Mouse (Mus musculus) heart, embryonic 15.5 days (tissue): Measurements from ENCODE around the gene Ccdc34. TPM values are rescaled to one million over a fixed set of nuclear protein-coding genes. Genes with fewer than 3 reads are reported as not detected.

Experiments
- ATAC-seq: fragments of 200-750 bp; cut with Nextera tagmentation; replicated peaks from 2 replicates; pipeline ENCODE4 v1.8.0; 2017; ENCODE audit warnings: low read depth, moderate TSS enrichment; ENCODE audit not compliant: insufficient number of reproducible peaks, insufficient read depth, low FRiP score
- H3K27ac ChIP-seq: fragments of 300-500 bp; sonication (generic); 2 replicates; pipeline ENCODE4 v1.5.1; 2015; ENCODE audit warnings: mild to moderate bottlenecking, inconsistent platforms
- H3K27me3 ChIP-seq: fragments of 300-500 bp; sonication (generic); 2 replicates; pipeline ENCODE4 v1.6.1; 2015; ENCODE audit warnings: inconsistent platforms
- H3K36me3 ChIP-seq: fragments of 300-500 bp; sonication (generic); 2 replicates; pipeline ENCODE4 v1.6.1; 2015; ENCODE audit warnings: mild to moderate bottlenecking, inconsistent platforms
- H3K4me1 ChIP-seq: fragments of 300-500 bp; sonication (generic); replicated peaks from 2 replicates; pipeline ENCODE4 v1.6.1; 2015; ENCODE audit warnings: inconsistent platforms
- H3K4me2 ChIP-seq: fragments of 300-500 bp; sonication (generic); 2 replicates; pipeline ENCODE4 v1.6.1; 2015; ENCODE audit warnings: inconsistent platforms, mild to moderate bottlenecking, moderate library complexity
- H3K4me3 ChIP-seq: fragments of 300-500 bp; sonication (generic); 2 replicates; pipeline ENCODE4 v1.5.1; 2015; ENCODE audit warnings: mild to moderate bottlenecking, inconsistent platforms
- H3K9ac ChIP-seq: fragments of 300-500 bp; sonication (generic); 2 replicates; pipeline ENCODE4 v1.6.1; 2015; ENCODE audit warnings: mild to moderate bottlenecking, inconsistent platforms
- H3K9me3 ChIP-seq: fragments of 300-500 bp; sonication (generic); replicated peaks from 2 replicates; pipeline ENCODE4 v1.6.1; 2016; ENCODE audit warnings: inconsistent platforms
- WGBS: fragments of 180-500 bp; shearing (Covaris S2); methylation state at CpG from one replicate; pipeline ENCODE4 v1.1.7; 2015; ENCODE audit warnings: mixed read lengths; 5-methylcytosine and 5-hydroxymethylcytosine counted together
- polyA plus RNA-seq: library from polyadenylated mRNA; unstranded; fragments of >200 nt; fragmentation: Nextera tagmentation; extraction: Ambion mirVana; gene quantifications from 2 replicates; pipeline ENCODE4 v1.2.1, GENCODE M21; 2015

Gene Ccdc34
- polyA plus RNA-seq, 1 experiment from 2014 or later, result 29.8 TPM

GRCm38 (mm10) chr2:110037221-110037620 lies 19.6 kb downstream of the Ccdc34 start:
- ATAC-seq, result 0 out of 2 replicates have a peak, but pooled peaks have one; percentile 50
- peak overlapping the region; percentile 3; the same call in 1 of the 2 replicates for H3K4me2 ChIP-seq
- H3K4me1 ChIP-seq, result peaks cover 14% of the 10 kb centered on the region; the same call in 1 of the 2 replicates
- no peaks in the 10 kb centered on the region for H3K9me3 ChIP-seq
- no peak overlapping the region for H3K9ac ChIP-seq
- H3K27ac ChIP-seq, result peak overlapping the region; percentile 64
- H3K27me3 ChIP-seq, result no peaks in the 10 kb centered on the region
- H3K36me3 ChIP-seq, result peaks cover 9% of the 10 kb centered on the region
- no peak overlapping the region for H3K4me3 ChIP-seq
- 41% methylated on average over 2 of the region's 2 CpGs for WGBS

- no peaks in the 10 kb centered on the region for H3K27me3 ChIP-seq
- H3K4me2 ChIP-seq, result no peak overlapping the region
- H3K36me3 ChIP-seq, result peaks cover 2% of the 10 kb centered on the region; the same call in 1 of the 2 replicates
- no peak for ATAC-seq
- no peaks in the 10 kb centered on the region for H3K9me3 ChIP-seq
- no peak overlapping the region for H3K4me3 ChIP-seq
- no peak overlapping the region for H3K9ac ChIP-seq
- 69% methylated on average over 5 of the region's 5 CpGs for WGBS
- no peak overlapping the region for H3K27ac ChIP-seq
- peaks cover 14% of the 10 kb centered on the region; the same call in 1 of the 2 replicates for H3K4me1 ChIP-seq
Observed at GRCm38 (mm10) chr2:110038341-110038740, 20.7 kb downstream of the Ccdc34 start.

GRCm38 (mm10) chr2:110042861-110043760 lies 25.5 kb downstream of the Ccdc34 start:
- Histone ChIP-seq H3K27ac (peak overlapping the region; percentile 45), H3K4me2 (no peak overlapping the region), H3K4me1 (peaks cover 7% of the 10 kb centered on the region; the same call in 1 of the 2 replicates), H3K9me3 (no peaks in the 10 kb centered on the region), H3K36me3 (no peaks in the 10 kb centered on the region; the same call in 1 of the 2 replicates), H3K9ac (no peak overlapping the region), H3K27me3 (no peaks in the 10 kb centered on the region), H3K4me3 (no peak overlapping the region)
- 0 out of 2 replicates have a peak, but pooled peaks have one; percentile 73 for ATAC-seq
- 41% methylated on average over 5 of the region's 5 CpGs for WGBS

GRCm38 (mm10) chr2:110058424-110058823 lies 40.8 kb downstream of the Ccdc34 start:
- no peak overlapping the region for H3K9ac ChIP-seq

GRCm38 (mm10) chr2:110063131-110063530 lies 45.5 kb downstream of the Ccdc34 start:
- Histone ChIP-seq H3K4me3 (no peak overlapping the region), H3K27me3 (no peaks in the 10 kb centered on the region), H3K4me2 (no peak overlapping the region), H3K4me1 (no peaks in the 10 kb centered on the region), H3K9ac (no peak overlapping the region), H3K36me3 (no peaks in the 10 kb centered on the region), H3K9me3 (no peaks in the 10 kb centered on the region), H3K27ac (no peak overlapping the region)
- ATAC-seq, result no peak
- WGBS, result 88% methylated on average over 1 of the region's 1 CpGs

More at GRCm38 (mm10) chr2:110058424-110058823, 40.8 kb downstream of the Ccdc34 start:
- H3K4me2 ChIP-seq, result no peak overlapping the region
- whole genome bisulfite sequencing, result 56% methylated on average over 4 of the region's 4 CpGs
- no peaks in the 10 kb centered on the region for H3K9me3 ChIP-seq
- no peaks in the 10 kb centered on the region for H3K4me1 ChIP-seq
- ATAC-seq, result no peak
- no peaks in the 10 kb centered on the region for H3K36me3 ChIP-seq
- H3K4me3 ChIP-seq, result no peak overlapping the region
- H3K27ac ChIP-seq, result no peak overlapping the region
- no peaks in the 10 kb centered on the region for H3K27me3 ChIP-seq

- ATAC-seq, result no peak
Observed at GRCm38 (mm10) chr2:110068916-110069315, 51.3 kb downstream of the Ccdc34 start.

GRCm38 (mm10) chr2:110073023-110073422 lies 55.4 kb downstream of the Ccdc34 start:
- WGBS, result 59% methylated on average over 6 of the region's 6 CpGs
- no peak for ATAC-seq
- H3K4me2 ChIP-seq, result no peak overlapping the region

More at GRCm38 (mm10) chr2:110068916-110069315, 51.3 kb downstream of the Ccdc34 start:
- Histone ChIP-seq H3K4me2 (no peak overlapping the region), H3K36me3 (no peaks in the 10 kb centered on the region), H3K27ac (no peak overlapping the region), H3K27me3 (no peaks in the 10 kb centered on the region), H3K9ac (no peak overlapping the region), H3K9me3 (no peaks in the 10 kb centered on the region), H3K4me1 (no peaks in the 10 kb centered on the region), H3K4me3 (no peak overlapping the region)

GRCm38 (mm10) chr2:110074646-110075452 lies 57.2 kb downstream of the Ccdc34 start:
- H3K27ac ChIP-seq, result no peak overlapping the region
- no peak for ATAC-seq
- no peaks in the 10 kb centered on the region for H3K9me3 ChIP-seq
- WGBS, result 87% methylated on average over 6 of the region's 6 CpGs
- no peaks in the 10 kb centered on the region for H3K36me3 ChIP-seq
- no peaks in the 10 kb centered on the region for H3K27me3 ChIP-seq
- no peaks in the 10 kb centered on the region for H3K4me1 ChIP-seq
- H3K4me3 ChIP-seq, result no peak overlapping the region
- no peak overlapping the region for H3K4me2 ChIP-seq
- no peak overlapping the region for H3K9ac ChIP-seq

More at GRCm38 (mm10) chr2:110073023-110073422, 55.4 kb downstream of the Ccdc34 start:
- Histone ChIP-seq H3K4me3 (no peak overlapping the region), H3K9ac (no peak overlapping the region), H3K27me3 (no peaks in the 10 kb centered on the region), H3K27ac (no peak overlapping the region), H3K4me1 (no peaks in the 10 kb centered on the region), H3K36me3 (no peaks in the 10 kb centered on the region), H3K9me3 (no peaks in the 10 kb centered on the region)

- H3K4me2 ChIP-seq, result no peak overlapping the region
- no peak overlapping the region for H3K27ac ChIP-seq
Observed at GRCm38 (mm10) chr2:110077240-110077639, 59.6 kb downstream of the Ccdc34 start.

GRCm38 (mm10) chr2:110077655-110078054 lies 60.0 kb downstream of the Ccdc34 start:
- no peaks in the 10 kb centered on the region for H3K4me1 ChIP-seq
- H3K36me3 ChIP-seq, result no peaks in the 10 kb centered on the region
- H3K9me3 ChIP-seq, result no peaks in the 10 kb centered on the region
- no peak overlapping the region for H3K27ac ChIP-seq
- no peaks in the 10 kb centered on the region for H3K27me3 ChIP-seq
- no peak overlapping the region for H3K9ac ChIP-seq
- no peak overlapping the region for H3K4me2 ChIP-seq
- no peak overlapping the region for H3K4me3 ChIP-seq
- no peak for ATAC-seq
- 56% methylated on average over 2 of the region's 2 CpGs for WGBS

More at GRCm38 (mm10) chr2:110077240-110077639, 59.6 kb downstream of the Ccdc34 start:
- no peak for ATAC-seq
- Histone ChIP-seq H3K9ac (no peak overlapping the region), H3K27me3 (no peaks in the 10 kb centered on the region), H3K9me3 (no peaks in the 10 kb centered on the region), H3K4me3 (no peak overlapping the region), H3K4me1 (no peaks in the 10 kb centered on the region), H3K36me3 (no peaks in the 10 kb centered on the region)
- WGBS, result 34% methylated on average over 2 of the region's 2 CpGs

GRCm38 (mm10) chr2:110080532-110080931 lies 62.9 kb downstream of the Ccdc34 start:
- Histone ChIP-seq H3K9ac (no peak overlapping the region), H3K27ac (no peak overlapping the region), H3K4me3 (no peak overlapping the region), H3K9me3 (no peaks in the 10 kb centered on the region), H3K36me3 (no peaks in the 10 kb centered on the region), H3K4me2 (no peak overlapping the region), H3K4me1 (no peaks in the 10 kb centered on the region), H3K27me3 (no peaks in the 10 kb centered on the region)
- no peak for ATAC-seq
- 63% methylated on average over 6 of the region's 6 CpGs for WGBS
